Mouse (Mus musculus) ovary, postnatal 36 days (tissue): Measurements from ENCODE around the gene Duxbl3.
"Not testable (repeated sequence)": the region's sequence is repeated elsewhere in the genome, so short reads cannot be mapped to it uniquely, and the experiment has no call there.

Source experiments
- DNase-seq: peaks from one replicate; pipeline ENCODE4 v3.0.0; 2022; ENCODE audit warnings: low spot score, mixed read lengths

The Duxbl3 gene

GRCm38 (mm10) chr14:26257756-26258617, at the start of gene Duxbl3:
Gene Duxbl3 (plus strand): TSS chr14:26257962.
- not testable (repeated sequence) for DNase-seq

- DNase-seq: not testable (repeated sequence)
These were observed 41.3 kb upstream of the Duxbl3 start for GRCm38 (mm10) chr14:26216233-26217000.

- DNase-seq: not testable (repeated sequence)
These were observed 20.6 kb upstream of the Duxbl3 start for GRCm38 (mm10) chr14:26237183-26237582.

- DNase-seq: not testable (repeated sequence)
These were observed 967 bp downstream of the Duxbl3 start for GRCm38 (mm10) chr14:26258729-26259128.

- DNase-seq: not testable (repeated sequence)
These were observed 29.0 kb downstream of the Duxbl3 start for GRCm38 (mm10) chr14:26286737-26287136.

- no peak for DNase-seq
These were observed 36.1 kb downstream of the Duxbl3 start for GRCm38 (mm10) chr14:26293859-26294258.

- no peak for DNase-seq
These were observed 39.3 kb downstream of the Duxbl3 start for GRCm38 (mm10) chr14:26297055-26297454.

- no peak for DNase-seq
These were observed 39.7 kb downstream of the Duxbl3 start for GRCm38 (mm10) chr14:26297484-26297883.

- no peak for DNase-seq
These were observed 45.3 kb downstream of the Duxbl3 start for GRCm38 (mm10) chr14:26303111-26303510.

GRCm38 (mm10) chr14:26306032-26306431, 48.3 kb downstream of the Duxbl3 start:
- no peak for DNase-seq

GRCm38 (mm10) chr14:26308813-26309212, 51.1 kb downstream of the Duxbl3 start:
- DNase-seq: no peak

- DNase-seq: no peak
These were observed 51.7 kb downstream of the Duxbl3 start for GRCm38 (mm10) chr14:26309511-26309910.

- DNase-seq: no peak
These were observed 58.5 kb downstream of the Duxbl3 start for GRCm38 (mm10) chr14:26316246-26316730.
